Comparison of ENCODE assay signal across 7 mouse cellular contexts in genomic region chr2:119046649-119047611, GRCm38 (mm10). TPM values are rescaled to one million over a fixed set of nuclear protein-coding genes. Genes with fewer than 3 reads are reported as not detected.
DNase-seq lines count a peak whose midpoint lies in the region; ATAC-seq lines count a peak whose summit lies in the region.

Gene Knl1 (plus strand): TSS chr2:119047119.

- no peaks in the 10 kb centered on the region for H3K4me1 ChIP-seq in intestine, embryonic 15.5 days (replicated peaks)
- H3K4me1 ChIP-seq in midbrain, embryonic 10.5 days, result peaks cover 17% of the 10 kb centered on the region

- peak within 1 kb of the TSS; percentile 64 for H3K4me2 ChIP-seq in intestine, embryonic 15.5 days (replicated peaks)

- H3K9ac ChIP-seq in intestine, embryonic 15.5 days, result peak within 1 kb of the TSS; percentile 53

- peak within 1 kb of the TSS; percentile 63 for H3K4me3 ChIP-seq in intestine, embryonic 15.5 days (replicated peaks)
- H3K4me3 ChIP-seq in midbrain, embryonic 10.5 days, result peak within 1 kb of the TSS; percentile 83

- H3K27ac ChIP-seq in intestine, embryonic 15.5 days, result peak within 1 kb of the TSS; percentile 69
- H3K27ac ChIP-seq in midbrain, embryonic 10.5 days (replicated peaks), result peak within 1 kb of the TSS; percentile 96

- peak; percentile 94 to 98 for DNase-seq in adrenal gland, adult 18-20 months (ENCODE audit: low spot score in 2 of 2)
- DNase-seq in embryo, embryonic 11 days, result peak; percentile 93
- DNase-seq in gastrocnemius, postnatal 36 days, result peak; percentile 87 to 98
- peak; percentile 98 for DNase-seq in left cerebral cortex, postnatal 25 days (ENCODE audit: low spot score in 2 of 2)
- DNase-seq in midbrain, embryonic 10.5 days (ENCODE audit: low spot score), result peak; percentile 96
- DNase-seq in right cerebral cortex, postnatal 4 days, result peak; percentile 96

- H3K27me3 ChIP-seq in intestine, embryonic 15.5 days (replicated peaks), result no peaks in the 10 kb centered on the region
- H3K27me3 ChIP-seq in midbrain, embryonic 10.5 days (ENCODE audit: low read depth, poor library complexity, severe bottlenecking), result no peaks in the 10 kb centered on the region

- ATAC-seq in intestine, embryonic 15.5 days, result peak; percentile 98

- intact Hi-C loops in gastrocnemius, postnatal 36 days (cut with DNase I), result no loop called here
- intact Hi-C loops in left cerebral cortex, postnatal 25 days (cut with DNase I), result loop anchor here (5.0 kb wide), 2 partner anchors 65 to 110 kb away; partner anchors contain the start of genes Rad51 and Rmdn3

- H3K36me3 ChIP-seq in intestine, embryonic 15.5 days, result no peaks in the 10 kb centered on the region
- peaks cover 13% of the 10 kb centered on the region for H3K36me3 ChIP-seq in midbrain, embryonic 10.5 days

- under 1% methylated on average over 77 of the region's 77 CpGs for whole genome bisulfite sequencing in intestine, embryonic 15.5 days
- under 1% methylated on average over 77 of the region's 77 CpGs for WGBS in midbrain, embryonic 10.5 days

- no peaks in the 10 kb centered on the region for H3K9me3 ChIP-seq in intestine, embryonic 15.5 days
- H3K9me3 ChIP-seq in midbrain, embryonic 10.5 days (replicated peaks), result no peaks in the 10 kb centered on the region

RNA-seq across cellular contexts. Expression of gene Knl1, which starts in this region (rescaled TPM):
- under 1 TPM; 0.33 to 0.45 TPM for total RNA-seq in adrenal gland, adult 18-20 months (2021)
- total RNA-seq in gastrocnemius, postnatal 36 days (2021), result under 1 TPM; 0.44 to 0.79 TPM
- 41.9 and 53.7 TPM in 2 replicates for polyA plus RNA-seq in intestine, embryonic 15.5 days (2015; fragmentation: Nextera tagmentation; extraction: Ambion mirVana)
- under 1 TPM; 0.23 to 0.43 TPM for total RNA-seq in left cerebral cortex, postnatal 25 days (2021)
- polyA plus RNA-seq in midbrain, embryonic 10.5 days (2016; fragmentation: Nextera tagmentation; extraction: Ambion mirVana), result 63.9 and 68.4 TPM in 2 replicates

Comparison
In these comparisons a context has a peak if more than half of its experiments do, and no peak if none do; other contexts are left out.
1. Peak in every context shown above with its lines: DNase-seq, ATAC-seq, H3K4me3 ChIP-seq and H3K27ac ChIP-seq.
2. Peak in DNase-seq in adrenal gland, adult 18-20 months; RNA of the gene not detected or under 1 TPM.
3. Peak in DNase-seq in gastrocnemius, postnatal 36 days; RNA of the gene not detected or under 1 TPM.
4. Peak in DNase-seq in left cerebral cortex, postnatal 25 days; RNA of the gene not detected or under 1 TPM.